Mouse (Mus musculus) hindbrain, embryonic 12.5 days (tissue): Measurements from ENCODE around the gene Cldn7. TPM values are rescaled to one million over a fixed set of nuclear protein-coding genes. Genes with fewer than 3 reads are reported as not detected.
A peak's percentile ranks its signal among the peaks of the same experiment; 100 is the strongest.

Source experiments
- ATAC-seq: fragments of 200-750 bp; cut with Nextera tagmentation; 2 replicates; pipeline ENCODE4 v1.8.0; 2017; ENCODE audit warnings: moderate TSS enrichment; ENCODE audit not compliant: low FRiP score
- H3K27ac ChIP-seq: fragments of 300-500 bp; sonication (generic); 2 replicates; pipeline ENCODE4 v1.5.1; 2016; ENCODE audit warnings: mild to moderate bottlenecking
- H3K27me3 ChIP-seq: fragments of 300-500 bp; sonication (generic); 2 replicates; pipeline ENCODE4 v1.6.1; 2016; ENCODE audit warnings: mild to moderate bottlenecking
- H3K36me3 ChIP-seq: fragments of 300-500 bp; sonication (generic); 2 replicates; pipeline ENCODE4 v1.6.1; 2016; ENCODE audit warnings: mild to moderate bottlenecking
- H3K4me1 ChIP-seq: fragments of 300-500 bp; sonication (generic); 2 replicates; pipeline ENCODE4 v1.6.1; 2016
- H3K4me2 ChIP-seq: fragments of 300-500 bp; sonication (generic); replicated peaks from 2 replicates; pipeline ENCODE4 v1.6.1; 2016; ENCODE audit warnings: mild to moderate bottlenecking
- H3K4me3 ChIP-seq: fragments of 300-500 bp; sonication (generic); 2 replicates; pipeline ENCODE4 v1.5.1; 2016; ENCODE audit warnings: mild to moderate bottlenecking
- H3K9ac ChIP-seq: fragments of 300-500 bp; sonication (generic); 2 replicates; pipeline ENCODE4 v1.6.1; 2016; ENCODE audit warnings: mild to moderate bottlenecking, moderate library complexity
- H3K9me3 ChIP-seq: fragments of 300-500 bp; sonication (generic); replicated peaks from 2 replicates; pipeline ENCODE4 v1.6.1; 2016; ENCODE audit warnings: mild to moderate bottlenecking
- WGBS: fragments of 180-500 bp; shearing (Covaris S2); methylation state at CpG from one replicate; pipeline ENCODE4 v1.1.7; 2016; 5-methylcytosine and 5-hydroxymethylcytosine counted together
- polyA plus RNA-seq: library from polyadenylated mRNA; unstranded; fragments of >200 nt; fragmentation: Nextera tagmentation; extraction: Ambion mirVana; gene quantifications from 2 replicates; pipeline ENCODE4 v1.2.1, GENCODE M21; 2016

The Cldn7 gene
- polyA plus RNA-seq, 1 experiment from 2014 or later, result 21.8 TPM

- Histone ChIP-seq H3K4me3 (no peak overlapping the region), H3K9ac (peak overlapping the region; percentile 18; the same call in 1 of the 2 replicates), H3K36me3 (peaks cover 31% of the 10 kb centered on the region), H3K27me3 (no peaks in the 10 kb centered on the region), H3K9me3 (no peaks in the 10 kb centered on the region), H3K27ac (no peak overlapping the region), H3K4me1 (peaks cover 47% of the 10 kb centered on the region), H3K4me2 (no peak overlapping the region)
- no peak for ATAC-seq
- 94% methylated on average over 27 of the region's 27 CpGs for WGBS
Observed at GRCm38 (mm10) chr11:69998567-69999491, 34.2 kb downstream of the Cldn7 start.

DNA sequence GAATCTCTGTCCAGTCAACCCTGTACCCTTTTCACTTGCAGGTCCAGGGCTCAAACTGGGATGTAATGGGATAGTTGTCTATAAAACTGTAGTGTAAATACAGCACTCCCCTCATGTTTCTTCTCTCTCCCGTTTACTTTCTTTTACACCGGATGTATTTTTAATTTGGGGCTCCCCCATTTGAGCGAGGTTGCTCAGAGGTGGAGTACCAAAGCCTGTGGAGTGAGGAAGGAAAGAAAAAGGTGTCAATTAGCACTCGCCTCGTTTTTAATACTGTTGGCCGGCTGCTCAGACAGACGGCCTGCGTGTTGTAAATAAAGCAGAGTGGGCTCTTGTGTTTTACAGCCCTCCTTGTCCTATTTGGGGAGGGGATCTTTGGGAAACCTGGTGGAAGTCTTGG, 35.1 kb downstream of the Cldn7 start:
- H3K27me3 ChIP-seq, result no peaks in the 10 kb centered on the region
- no peaks in the 10 kb centered on the region for H3K9me3 ChIP-seq
- peak overlapping the region; percentile 70; the same call in 1 of the 2 replicates for H3K4me2 ChIP-seq
- H3K4me3 ChIP-seq, result peak overlapping the region; percentile 82; the same call in 1 of the 2 replicates
- H3K4me1 ChIP-seq, result peaks cover 47% of the 10 kb centered on the region
- H3K9ac ChIP-seq, result no peak overlapping the region
- peaks cover 25% of the 10 kb centered on the region for H3K36me3 ChIP-seq
- no peak for ATAC-seq
- H3K27ac ChIP-seq, result peak overlapping the region; percentile 98; the same call in 1 of the 2 replicates
- 90% methylated on average over 8 of the region's 8 CpGs for WGBS

- peak within 1 kb of the TSS; percentile 82 for H3K4me3 ChIP-seq
- H3K27ac ChIP-seq, result peak within 1 kb of the TSS; percentile 98
- peak; percentile 65 for ATAC-seq
- peak within 1 kb of the TSS; percentile 79 for H3K9ac ChIP-seq
- H3K27me3 ChIP-seq, result no peaks in the 10 kb centered on the region
- peaks cover 44% of the 10 kb centered on the region for H3K4me1 ChIP-seq
- no peaks in the 10 kb centered on the region for H3K9me3 ChIP-seq
- H3K4me2 ChIP-seq, result peak within 1 kb of the TSS; percentile 70
- peaks cover 32% of the 10 kb centered on the region for H3K36me3 ChIP-seq
- WGBS, result under 1% methylated on average over 47 of the region's 48 CpGs
Observed at GRCm38 (mm10) chr11:70000396-70000898, 35.9 kb downstream of the Cldn7 start, which contains the start of gene Dvl2. Gene Dvl2 (plus strand): TSS chr11:70000595.

- 16% methylated on average over 8 of the region's 8 CpGs for WGBS
- no peaks in the 10 kb centered on the region for H3K9me3 ChIP-seq
- H3K9ac ChIP-seq, result peak overlapping the region; percentile 79
- ATAC-seq, result no peak
- peaks cover 39% of the 10 kb centered on the region for H3K36me3 ChIP-seq
- H3K4me3 ChIP-seq, result peak overlapping the region; percentile 82
- peak overlapping the region; percentile 98 for H3K27ac ChIP-seq
- H3K4me1 ChIP-seq, result peaks cover 44% of the 10 kb centered on the region
- no peaks in the 10 kb centered on the region for H3K27me3 ChIP-seq
- H3K4me2 ChIP-seq, result peak overlapping the region; percentile 70
Observed at GRCm38 (mm10) chr11:70001159-70001558, 36.6 kb downstream of the Cldn7 start.

GRCm38 (mm10) chr11:70001865-70002264, 37.3 kb downstream of the Cldn7 start:
- peak overlapping the region; percentile 82 for H3K4me3 ChIP-seq
- H3K4me2 ChIP-seq, result peak overlapping the region; percentile 70
- 0 out of 2 replicates have a peak overlapping the region, but pooled peaks have one; percentile 25 for H3K9ac ChIP-seq
- peaks cover 46% of the 10 kb centered on the region for H3K36me3 ChIP-seq
- H3K27me3 ChIP-seq, result no peaks in the 10 kb centered on the region
- no peaks in the 10 kb centered on the region for H3K9me3 ChIP-seq
- no peak overlapping the region for H3K27ac ChIP-seq
- no peak for ATAC-seq
- peaks cover 44% of the 10 kb centered on the region for H3K4me1 ChIP-seq

DNA sequence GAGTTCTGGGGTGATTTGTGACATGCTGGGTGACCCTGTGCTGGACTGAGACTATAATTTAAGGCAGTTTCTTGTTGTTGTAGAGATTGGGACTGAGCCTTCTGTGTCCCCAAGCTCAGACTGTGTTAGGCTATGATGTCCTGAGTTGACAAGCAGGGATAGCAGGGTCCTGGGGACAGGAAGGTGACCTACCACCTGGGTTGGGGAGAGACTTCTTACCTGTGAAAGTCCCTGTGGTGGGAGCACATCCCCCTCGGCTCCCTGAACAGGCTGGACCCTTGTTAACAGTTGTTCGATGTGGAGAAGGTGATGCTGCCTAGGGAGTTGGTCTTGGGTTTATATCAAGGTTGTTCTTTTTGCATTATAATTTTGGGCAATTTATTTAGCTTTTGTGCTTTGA, 37.9 kb downstream of the Cldn7 start:
- 91% methylated on average over 2 of the region's 2 CpGs for whole genome bisulfite sequencing
- Histone ChIP-seq H3K36me3 (peaks cover 52% of the 10 kb centered on the region), H3K9me3 (no peaks in the 10 kb centered on the region), H3K4me1 (peaks cover 41% of the 10 kb centered on the region), H3K9ac (peak overlapping the region; percentile 25; the same call in 1 of the 2 replicates), H3K27ac (no peak overlapping the region), H3K4me3 (peak overlapping the region; percentile 82; the same call in 1 of the 2 replicates), H3K27me3 (no peaks in the 10 kb centered on the region), H3K4me2 (peak overlapping the region; percentile 70)
- ATAC-seq, result no peak

GRCm38 (mm10) chr11:70005521-70005920, 40.9 kb downstream of the Cldn7 start:
- Histone ChIP-seq H3K27ac (no peak overlapping the region), H3K36me3 (peaks cover 61% of the 10 kb centered on the region), H3K4me1 (peaks cover 31% of the 10 kb centered on the region), H3K9ac (no peak overlapping the region), H3K4me3 (no peak overlapping the region), H3K27me3 (no peaks in the 10 kb centered on the region), H3K9me3 (no peaks in the 10 kb centered on the region), H3K4me2 (no peak overlapping the region)
- WGBS, result 37% methylated on average over 5 of the region's 5 CpGs
- 0 out of 2 replicates have a peak, but pooled peaks have one; percentile 23 for ATAC-seq

DNA sequence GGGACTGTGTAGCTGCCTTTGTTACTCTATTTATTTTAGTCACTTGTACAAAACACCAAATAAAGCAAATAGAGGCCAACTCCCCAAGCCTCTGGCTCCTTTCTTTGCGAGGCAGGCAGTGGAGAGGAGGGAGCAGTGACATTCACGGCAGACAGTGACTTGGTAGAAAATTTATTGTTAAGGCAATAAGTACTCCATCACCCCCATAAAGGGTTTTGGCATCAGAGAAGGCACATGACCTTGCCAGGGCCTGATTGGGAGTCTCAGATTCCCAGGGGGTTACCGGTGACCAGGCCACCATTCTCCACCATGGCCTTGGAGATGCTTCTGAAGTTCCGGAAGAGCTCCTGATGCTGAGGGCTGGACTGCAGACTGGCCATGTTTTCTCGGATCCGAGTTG, 45.5 kb downstream of the Cldn7 start:
- H3K9ac ChIP-seq, result no peak overlapping the region
- peaks cover 86% of the 10 kb centered on the region for H3K36me3 ChIP-seq
- no peak overlapping the region for H3K4me2 ChIP-seq
- H3K27me3 ChIP-seq, result no peaks in the 10 kb centered on the region
- no peaks in the 10 kb centered on the region for H3K9me3 ChIP-seq
- H3K4me1 ChIP-seq, result peaks cover 13% of the 10 kb centered on the region
- ATAC-seq, result no peak
- WGBS, result 89% methylated on average over 6 of the region's 6 CpGs
- no peak overlapping the region for H3K4me3 ChIP-seq
- H3K27ac ChIP-seq, result no peak overlapping the region

DNA sequence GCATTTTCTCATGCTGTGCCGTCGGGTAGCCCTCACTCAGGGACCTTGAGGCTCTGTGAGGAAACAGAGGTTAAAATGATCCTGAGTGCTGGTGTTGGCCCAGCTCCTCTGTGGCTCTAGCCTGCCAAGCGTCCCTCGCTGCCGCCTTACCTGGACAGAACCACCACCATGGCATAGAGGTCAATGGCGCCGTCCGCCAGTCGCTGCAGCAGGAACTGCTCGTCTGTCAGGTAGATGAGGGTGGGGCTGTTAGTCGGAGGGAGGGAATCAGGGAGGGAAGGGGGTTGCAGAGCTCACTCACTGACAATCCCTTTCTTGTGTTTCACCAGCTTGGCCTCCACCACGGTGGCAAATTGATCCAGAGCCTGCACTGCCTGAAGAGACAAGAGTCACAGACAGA, 46.0 kb downstream of the Cldn7 start:
- Histone ChIP-seq H3K9ac (no peak overlapping the region), H3K36me3 (peaks cover 81% of the 10 kb centered on the region), H3K4me1 (peaks cover 14% of the 10 kb centered on the region), H3K27me3 (no peaks in the 10 kb centered on the region), H3K4me3 (no peak overlapping the region), H3K4me2 (no peak overlapping the region), H3K9me3 (no peaks in the 10 kb centered on the region), H3K27ac (no peak overlapping the region)
- WGBS, result 84% methylated on average over 12 of the region's 12 CpGs
- ATAC-seq, result no peak

- no peak for ATAC-seq
- no peaks in the 10 kb centered on the region for H3K27me3 ChIP-seq
- no peak overlapping the region for H3K9ac ChIP-seq
- H3K4me1 ChIP-seq, result peaks cover 15% of the 10 kb centered on the region
- no peak overlapping the region for H3K27ac ChIP-seq
- H3K4me2 ChIP-seq, result no peak overlapping the region
- H3K9me3 ChIP-seq, result no peaks in the 10 kb centered on the region
- 66% methylated on average over 10 of the region's 10 CpGs for WGBS
- H3K36me3 ChIP-seq, result peaks cover 76% of the 10 kb centered on the region
- no peak overlapping the region for H3K4me3 ChIP-seq
Observed at GRCm38 (mm10) chr11:70010961-70011360, 46.4 kb downstream of the Cldn7 start.

- H3K4me2 ChIP-seq, result no peak overlapping the region
- H3K4me3 ChIP-seq, result no peak overlapping the region
- no peak overlapping the region for H3K9ac ChIP-seq
- no peak overlapping the region for H3K27ac ChIP-seq
- no peaks in the 10 kb centered on the region for H3K27me3 ChIP-seq
- H3K36me3 ChIP-seq, result peaks cover 57% of the 10 kb centered on the region
- 87% methylated on average over 9 of the region's 9 CpGs for WGBS
- no peak for ATAC-seq
- H3K9me3 ChIP-seq, result no peaks in the 10 kb centered on the region
- H3K4me1 ChIP-seq, result peaks cover 28% of the 10 kb centered on the region
Observed at GRCm38 (mm10) chr11:70012931-70013330, 48.4 kb downstream of the Cldn7 start.

DNA sequence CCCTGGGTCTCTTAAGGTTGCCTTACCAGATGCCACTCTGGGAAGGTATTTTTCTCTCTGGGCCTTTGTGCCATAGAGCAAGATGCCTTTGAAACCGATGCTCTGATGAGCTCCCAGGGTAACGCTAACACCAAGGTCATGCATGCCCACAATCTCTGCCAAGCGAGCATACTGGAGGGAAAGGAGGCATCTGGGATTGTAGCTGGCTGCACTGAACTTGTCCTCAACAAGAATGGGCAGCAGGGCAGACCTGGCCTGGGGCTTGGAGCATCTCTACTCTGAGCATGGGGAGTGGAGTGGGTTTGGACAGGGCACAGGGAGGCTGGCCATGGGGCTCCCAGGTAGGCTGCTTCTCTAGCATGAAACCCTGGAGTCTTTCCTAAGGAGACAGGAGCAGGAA, 48.8 kb downstream of the Cldn7 start:
- ATAC-seq, result no peak
- Histone ChIP-seq H3K9me3 (no peaks in the 10 kb centered on the region), H3K9ac (no peak overlapping the region), H3K4me3 (no peak overlapping the region), H3K4me2 (no peak overlapping the region), H3K27ac (no peak overlapping the region), H3K27me3 (no peaks in the 10 kb centered on the region), H3K4me1 (peaks cover 30% of the 10 kb centered on the region), H3K36me3 (peaks cover 52% of the 10 kb centered on the region)
- WGBS, result 87% methylated on average over 3 of the region's 3 CpGs
